Mouse (Mus musculus): ENCODE data around the gene H2-D1.

GRCm38 (mm10) chr17:35234903-35235302 lies 27.6 kb upstream of the H2-D1 start:
- TF ChIP-seq CTCF (IDR thresholded peaks at IDR 0.05; ENCODE audit: insufficient read depth, low read depth, low read length), result no peak
- no peak for TF ChIP-seq POLR2A (IDR thresholded peaks at IDR 0.05; ENCODE audit: insufficient read depth, low read depth, low read length)
